Mouse (Mus musculus): Measurements from ENCODE around the gene 6030458C11Rik.

Gene 6030458C11Rik

DNA sequence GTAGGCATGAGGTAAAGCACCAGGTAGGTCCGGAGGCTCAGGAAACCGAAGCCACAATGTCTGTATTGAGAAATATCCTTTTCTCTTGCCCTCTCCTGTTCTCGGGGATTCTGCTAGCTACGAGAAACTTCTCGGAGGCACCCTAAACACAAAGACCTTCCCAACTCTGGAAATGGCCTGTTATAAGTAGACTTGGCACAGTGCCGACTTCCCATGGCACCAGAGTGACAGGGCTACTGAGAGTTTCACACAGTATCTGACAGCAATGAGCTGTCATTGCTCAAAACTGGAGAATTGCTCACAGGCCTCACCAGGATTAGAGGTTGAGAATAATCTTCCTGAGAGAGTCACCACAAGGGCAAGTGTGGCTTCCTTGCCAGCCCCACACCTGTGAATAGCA is 63.7 kb downstream of the 6030458C11Rik start:
- no peak for DNase-seq (ENCODE audit: low spot score)

DNA sequence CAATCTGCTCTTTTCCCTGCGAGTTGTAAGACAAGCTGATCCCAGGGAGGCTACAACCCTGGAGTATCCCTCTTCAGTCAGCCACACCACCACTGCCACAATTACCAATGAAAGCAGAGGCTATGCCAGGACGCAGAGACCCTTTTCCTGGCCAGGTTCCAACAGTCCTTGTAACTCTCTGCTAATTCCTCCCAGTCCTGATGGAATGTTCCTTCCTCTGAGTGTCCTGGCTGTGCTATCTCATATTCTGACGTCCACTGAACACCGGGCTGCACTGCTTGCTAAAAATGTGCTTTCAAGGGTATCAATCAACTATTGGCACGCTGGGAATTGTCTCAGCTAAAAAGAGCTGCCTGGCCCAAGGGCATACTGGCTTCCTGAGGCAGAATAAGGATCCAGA is 66.0 kb downstream of the 6030458C11Rik start:
- no peak for DNase-seq (ENCODE audit: low spot score)

Data from ovary, postnatal 10 days (tissue).